Mouse (Mus musculus) layer of hippocampus, adult 11-12 months (tissue): ENCODE measurements around the gene Rab11fip4.

ENCODE experiments used
- DNase-seq: peaks from one replicate; pipeline ENCODE4 v3.0.0; 2022; ENCODE audit warnings: low spot score

Gene Rab11fip4

DNA sequence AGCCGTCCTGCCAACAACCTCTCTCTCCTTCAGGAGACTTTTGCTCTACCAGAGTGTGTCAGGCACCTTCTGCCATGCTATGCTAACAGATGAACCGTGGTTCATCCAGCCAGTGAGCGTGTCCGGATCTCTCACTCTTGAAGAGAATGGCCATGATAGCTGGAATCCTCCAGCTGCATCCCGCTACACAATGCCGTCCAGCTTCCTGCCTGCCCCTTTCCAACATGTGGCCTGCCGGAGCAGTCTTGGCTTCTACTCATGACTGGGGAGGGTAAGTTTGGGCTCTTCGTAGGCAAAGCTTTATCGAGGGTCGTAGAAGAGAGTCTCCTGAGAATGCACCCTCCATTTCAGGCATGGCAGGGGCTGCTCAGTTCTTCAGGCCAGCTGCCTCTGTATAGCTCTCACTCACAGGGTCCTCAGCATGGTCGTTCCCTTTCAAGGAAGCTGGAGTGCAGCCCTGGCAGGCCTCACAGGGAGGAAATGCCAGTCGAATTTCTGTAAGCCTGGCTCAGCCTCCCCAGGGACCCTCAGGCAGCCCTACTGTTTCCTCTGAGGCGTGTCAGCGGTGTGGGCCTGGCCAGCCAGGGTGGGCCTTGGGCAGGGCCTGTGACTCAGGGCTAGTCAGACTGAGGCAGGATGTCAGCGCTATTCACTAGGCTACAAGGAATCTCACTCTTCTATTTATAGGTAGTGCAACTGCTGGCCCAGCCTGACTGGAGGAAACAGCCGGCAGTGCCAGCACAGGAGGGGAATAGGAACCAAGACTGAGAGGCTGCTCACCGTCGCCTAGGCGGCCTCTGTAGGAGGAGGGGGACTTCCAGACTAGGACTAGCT lies 147.9 kb downstream of the Rab11fip4 start:
- DNase-seq = no peak

DNA sequence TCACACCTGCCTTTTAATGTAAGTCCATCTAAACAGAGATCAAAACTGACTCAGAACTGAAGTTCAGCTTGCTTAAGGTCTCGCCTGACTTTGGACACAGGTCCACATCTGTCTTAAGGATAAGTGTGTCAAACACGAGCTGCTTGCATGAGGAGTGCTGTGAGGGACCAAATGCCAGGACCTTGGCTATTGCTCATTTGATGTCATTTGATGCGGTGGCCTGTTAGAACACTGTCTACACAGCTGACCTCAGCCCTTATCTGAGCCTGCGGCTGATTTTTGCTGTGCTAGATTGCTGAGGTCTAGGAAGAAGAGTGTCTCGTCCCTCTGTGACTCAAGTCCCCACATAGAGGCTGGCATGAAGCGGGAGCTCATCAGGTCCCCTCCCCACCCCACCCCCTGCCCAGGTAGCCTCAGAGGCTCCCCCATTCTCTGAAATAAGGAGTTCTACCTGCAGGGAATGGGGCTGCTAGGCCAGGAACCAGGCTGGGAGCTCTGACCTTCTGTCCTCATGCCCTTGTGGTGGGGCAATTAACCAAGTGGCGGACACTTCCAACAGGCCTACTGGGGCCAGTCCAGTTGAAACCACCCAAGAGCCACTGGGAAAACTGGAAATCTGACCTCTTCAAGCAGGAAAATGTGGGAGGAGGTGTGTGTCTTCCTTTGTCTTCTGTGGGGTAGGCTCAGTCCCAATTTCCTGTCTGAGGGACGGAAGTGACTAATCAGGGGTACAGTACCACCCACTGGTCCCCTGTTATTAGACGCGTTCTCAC lies 149.9 kb downstream of the Rab11fip4 start:
- no peak for DNase-seq

DNA sequence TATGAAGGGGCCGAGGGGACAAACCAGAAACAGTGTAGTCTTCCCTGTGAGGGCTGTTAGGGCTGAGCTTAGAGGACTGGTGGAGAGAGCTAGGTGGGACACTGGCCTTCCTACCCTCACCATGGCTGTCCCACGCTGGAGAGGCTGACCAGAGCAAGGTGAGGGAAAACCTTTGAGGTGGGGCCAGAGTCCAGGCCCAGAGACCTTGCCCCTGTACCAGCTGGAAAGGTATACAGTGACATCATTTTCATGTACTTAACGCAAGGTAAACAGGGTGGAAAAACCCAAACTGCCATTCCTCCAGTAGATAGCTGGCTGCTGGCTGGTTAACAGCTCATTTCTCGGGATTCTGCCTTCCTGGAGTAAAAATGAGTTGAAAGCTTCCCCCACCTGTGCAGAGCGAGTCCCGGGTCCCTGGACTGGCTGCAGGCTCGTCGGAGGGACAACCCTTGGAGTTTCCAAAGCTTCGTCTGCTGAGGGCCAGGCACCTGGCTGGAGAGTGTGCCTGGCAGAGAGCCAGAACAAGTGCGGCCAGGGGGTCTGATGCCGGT lies 155.6 kb downstream of the Rab11fip4 start:
- no peak for DNase-seq
